Mouse (Mus musculus) hindbrain, embryonic 12.5 days (tissue): ENCODE results near the gene Fzd10. TPM values are rescaled to one million over a fixed set of nuclear protein-coding genes. Genes with fewer than 3 reads are reported as not detected.
A peak's percentile ranks its signal among the peaks of the same experiment; 100 is the strongest.

ENCODE experiments used
- ATAC-seq: fragments of 200-750 bp; cut with Nextera tagmentation; 2 replicates; pipeline ENCODE4 v1.8.0; 2017; ENCODE audit warnings: moderate TSS enrichment; ENCODE audit not compliant: low FRiP score
- H3K27ac ChIP-seq: fragments of 300-500 bp; sonication (generic); 2 replicates; pipeline ENCODE4 v1.5.1; 2016; ENCODE audit warnings: mild to moderate bottlenecking
- H3K27me3 ChIP-seq: fragments of 300-500 bp; sonication (generic); 2 replicates; pipeline ENCODE4 v1.6.1; 2016; ENCODE audit warnings: mild to moderate bottlenecking
- H3K36me3 ChIP-seq: fragments of 300-500 bp; sonication (generic); 2 replicates; pipeline ENCODE4 v1.6.1; 2016; ENCODE audit warnings: mild to moderate bottlenecking
- H3K4me1 ChIP-seq: fragments of 300-500 bp; sonication (generic); 2 replicates; pipeline ENCODE4 v1.6.1; 2016
- H3K4me2 ChIP-seq: fragments of 300-500 bp; sonication (generic); replicated peaks from 2 replicates; pipeline ENCODE4 v1.6.1; 2016; ENCODE audit warnings: mild to moderate bottlenecking
- H3K4me3 ChIP-seq: fragments of 300-500 bp; sonication (generic); 2 replicates; pipeline ENCODE4 v1.5.1; 2016; ENCODE audit warnings: mild to moderate bottlenecking
- H3K9ac ChIP-seq: fragments of 300-500 bp; sonication (generic); 2 replicates; pipeline ENCODE4 v1.6.1; 2016; ENCODE audit warnings: mild to moderate bottlenecking, moderate library complexity
- H3K9me3 ChIP-seq: fragments of 300-500 bp; sonication (generic); replicated peaks from 2 replicates; pipeline ENCODE4 v1.6.1; 2016; ENCODE audit warnings: mild to moderate bottlenecking
- WGBS: fragments of 180-500 bp; shearing (Covaris S2); methylation state at CpG from one replicate; pipeline ENCODE4 v1.1.7; 2016; 5-methylcytosine and 5-hydroxymethylcytosine counted together
- polyA plus RNA-seq: library from polyadenylated mRNA; unstranded; fragments of >200 nt; fragmentation: Nextera tagmentation; extraction: Ambion mirVana; gene quantifications from 2 replicates; pipeline ENCODE4 v1.2.1, GENCODE M21; 2016

Fzd10 gene
- 13.3 and 16.5 TPM in 2 replicates for polyA plus RNA-seq

DNA sequence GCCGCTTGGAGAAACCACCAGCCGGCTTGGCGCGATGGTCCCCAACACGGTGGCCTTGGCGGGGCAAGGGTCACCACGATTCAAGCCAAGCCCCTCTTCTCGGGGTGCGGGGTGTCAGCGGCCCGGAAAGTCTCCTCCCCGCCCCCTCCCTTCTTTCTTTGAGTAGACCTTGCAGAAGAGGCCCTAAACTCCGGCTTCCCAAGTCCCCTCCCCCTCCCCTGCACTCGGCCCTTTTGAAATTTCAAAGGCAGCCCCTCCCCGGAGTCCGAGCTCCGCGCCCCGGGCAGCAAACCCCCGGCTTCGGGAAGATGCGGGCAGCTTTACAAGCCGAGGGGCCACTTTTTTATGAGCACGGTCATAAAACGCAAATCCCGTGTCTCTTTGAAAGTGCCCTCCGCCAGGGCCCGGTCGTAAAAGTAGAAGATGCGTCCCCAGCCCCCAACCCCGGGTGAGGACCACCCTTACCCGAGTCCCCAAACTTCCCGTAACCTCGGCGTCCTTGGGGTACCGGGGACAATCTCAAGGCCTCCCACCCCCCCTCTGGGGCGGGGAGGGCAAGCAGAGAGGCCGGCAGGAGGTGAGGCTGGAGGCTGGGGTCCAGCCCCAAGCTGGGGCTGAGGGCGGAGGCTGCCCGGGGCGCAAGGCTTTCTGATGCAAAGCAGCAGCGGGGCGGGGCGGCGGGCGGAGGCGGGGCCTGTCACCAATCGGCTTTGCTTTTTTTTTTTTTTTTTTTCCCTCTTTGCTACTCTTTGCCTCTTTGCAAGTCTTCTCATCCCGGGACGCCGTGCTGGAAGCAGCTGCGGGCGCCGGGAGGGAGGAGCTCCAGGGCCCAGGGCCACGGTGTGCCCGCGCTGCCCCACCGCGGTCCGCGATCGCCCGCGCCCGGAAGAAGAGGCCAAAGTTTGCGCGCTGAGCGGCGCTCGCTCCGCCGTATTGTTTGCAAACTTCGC lies at the start of gene Fzd10:
Gene Fzd10, plus strand, starts transcription at position 773 of the 950 bp plus-strand sequence.
- Histone ChIP-seq H3K4me3 (peak within 1 kb of the TSS; percentile 79), H3K9me3 (no peaks in the 10 kb centered on the region), H3K27ac (peak within 1 kb of the TSS; percentile 90), H3K36me3 (no peaks in the 10 kb centered on the region), H3K27me3 (peaks cover 18% of the 10 kb centered on the region), H3K4me2 (peak within 1 kb of the TSS; percentile 92), H3K4me1 (peaks cover 74% of the 10 kb centered on the region), H3K9ac (peak within 1 kb of the TSS; percentile 80)
- peak; percentile 58 for ATAC-seq
- WGBS: under 1% methylated on average over 67 of the region's 73 CpGs

DNA sequence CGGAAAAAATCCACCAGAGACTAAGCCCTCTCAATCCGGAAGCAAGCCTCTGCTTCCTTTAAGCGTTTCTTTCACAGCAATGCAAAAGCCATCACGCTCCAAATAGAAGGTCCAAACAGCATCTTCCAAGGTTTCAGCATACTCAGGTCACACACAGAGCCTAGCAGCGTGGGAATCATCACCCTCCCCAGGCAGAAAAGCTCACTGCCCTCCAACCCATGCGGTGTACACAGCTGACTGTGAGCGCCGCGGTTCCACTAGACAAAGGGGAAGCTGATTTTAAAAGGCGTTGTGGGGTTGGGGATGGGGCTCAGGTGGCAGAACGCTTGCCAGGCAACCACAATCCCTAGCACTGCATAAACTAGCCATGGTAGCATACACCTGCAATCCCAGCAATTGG lies 49.2 kb upstream of the Fzd10 start:
- Histone ChIP-seq H3K27ac (peak overlapping the region; percentile 45; the same call in 1 of the 2 replicates), H3K4me2 (peak overlapping the region; percentile 52), H3K27me3 (peaks cover 11% of the 10 kb centered on the region), H3K4me3 (peak overlapping the region; percentile 20), H3K9me3 (no peaks in the 10 kb centered on the region), H3K4me1 (peaks cover 18% of the 10 kb centered on the region), H3K36me3 (no peaks in the 10 kb centered on the region), H3K9ac (peak overlapping the region; percentile 10; the same call in 1 of the 2 replicates)
- 2% methylated on average over 11 of the region's 11 CpGs for WGBS
- ATAC-seq: peak; percentile 73; the same call in 1 of the 2 replicates

DNA sequence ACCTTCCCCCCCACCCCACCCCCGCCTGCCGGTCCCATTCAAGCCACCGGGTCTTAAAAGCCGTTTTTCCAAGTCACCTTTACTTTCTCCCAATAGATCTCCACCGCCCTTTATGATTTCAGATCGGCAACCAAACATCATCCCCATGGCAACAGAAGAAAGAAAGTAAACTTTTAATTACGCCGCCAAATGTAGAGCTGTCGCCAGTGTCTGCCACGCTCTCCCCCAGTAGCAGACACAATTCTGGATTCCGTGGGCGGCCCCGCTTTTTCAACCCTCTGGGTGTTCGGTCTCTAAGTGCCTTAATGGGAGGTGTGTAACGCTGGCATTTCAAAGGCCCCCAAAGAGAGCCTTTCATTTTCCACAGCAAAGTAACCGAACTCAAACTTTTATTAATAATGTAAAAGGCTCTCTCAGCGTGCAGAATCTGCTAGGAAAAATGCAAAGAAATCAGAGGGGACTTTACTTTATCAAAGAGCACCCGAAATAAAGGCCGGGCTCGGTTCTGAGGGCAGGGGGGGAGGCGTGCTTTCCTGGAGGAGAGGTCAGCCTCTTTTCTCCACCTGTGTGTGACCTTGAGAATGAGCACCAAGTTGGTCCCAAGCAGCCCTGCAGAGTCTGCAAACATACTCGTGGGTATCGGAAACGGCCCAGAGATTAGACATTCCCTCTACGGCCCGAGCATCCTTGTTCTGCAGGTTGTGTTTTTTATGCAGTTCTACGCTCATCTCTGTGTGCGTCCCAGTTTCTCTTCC lies 48.3 kb upstream of the Fzd10 start:
- H3K27me3 ChIP-seq: peaks cover 11% of the 10 kb centered on the region
- no peaks in the 10 kb centered on the region for H3K9me3 ChIP-seq
- peak overlapping the region; percentile 52 for H3K4me2 ChIP-seq
- H3K4me3 ChIP-seq: peak overlapping the region; percentile 18; the same call in 1 of the 2 replicates
- no peaks in the 10 kb centered on the region for H3K36me3 ChIP-seq
- H3K27ac ChIP-seq: no peak overlapping the region
- 8% methylated on average over 28 of the region's 28 CpGs for WGBS
- H3K4me1 ChIP-seq: peaks cover 18% of the 10 kb centered on the region
- peak overlapping the region; percentile 27; the same call in 1 of the 2 replicates for H3K9ac ChIP-seq
- ATAC-seq: no peak

DNA sequence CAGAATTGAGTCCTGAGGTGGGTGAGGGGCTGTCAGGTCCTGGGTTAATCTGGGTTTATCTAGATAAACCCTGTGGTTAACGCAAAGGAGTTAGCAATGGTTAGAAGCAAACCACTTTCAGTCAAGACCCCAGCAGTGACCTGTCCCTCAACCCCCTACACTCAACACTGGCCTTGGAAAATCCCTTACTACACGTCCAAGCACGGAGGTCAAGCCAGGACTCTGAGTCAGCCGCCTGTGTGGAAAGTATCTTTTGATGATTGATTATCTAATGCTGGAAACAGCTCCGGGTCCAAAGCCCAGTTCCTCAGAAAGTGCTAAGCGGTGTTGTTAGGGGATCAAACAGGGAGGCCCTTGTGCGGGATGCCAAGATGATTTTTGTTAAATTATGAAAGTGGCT lies 42.5 kb upstream of the Fzd10 start:
- Histone ChIP-seq H3K4me2 (no peak overlapping the region), H3K4me3 (no peak overlapping the region), H3K27me3 (no peaks in the 10 kb centered on the region), H3K9ac (no peak overlapping the region), H3K27ac (no peak overlapping the region), H3K4me1 (no peaks in the 10 kb centered on the region), H3K9me3 (no peaks in the 10 kb centered on the region; the same call in 1 of the 2 replicates), H3K36me3 (no peaks in the 10 kb centered on the region)
- no peak for ATAC-seq
- 46% methylated on average over 7 of the region's 7 CpGs for WGBS

DNA sequence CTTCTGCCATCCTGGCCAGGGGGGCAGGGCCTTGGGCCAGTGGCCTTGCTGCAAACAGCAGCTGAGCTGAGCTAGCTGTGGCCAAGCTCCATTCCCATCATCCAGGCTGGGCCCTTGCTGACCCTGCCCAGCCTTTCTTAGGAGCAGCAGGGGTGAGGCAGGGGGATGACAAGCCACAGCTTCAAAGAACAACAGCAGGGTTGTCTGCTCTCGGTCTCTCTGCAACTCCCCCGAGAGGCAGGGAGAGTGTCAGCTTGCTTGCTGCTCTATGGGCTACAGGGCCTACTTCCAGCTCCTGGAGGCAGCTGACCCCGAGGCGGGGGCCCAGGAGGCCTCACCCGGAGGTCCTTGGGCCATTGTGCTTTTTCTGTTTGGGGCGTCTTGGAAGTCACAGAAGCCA lies 33.3 kb upstream of the Fzd10 start:
- 2% methylated on average over 6 of the region's 6 CpGs for WGBS
- H3K4me2 ChIP-seq: no peak overlapping the region
- peaks cover 9% of the 10 kb centered on the region; the same call in 1 of the 2 replicates for H3K4me1 ChIP-seq
- no peaks in the 10 kb centered on the region for H3K9me3 ChIP-seq
- H3K27ac ChIP-seq: no peak overlapping the region
- H3K27me3 ChIP-seq: no peaks in the 10 kb centered on the region
- H3K36me3 ChIP-seq: no peaks in the 10 kb centered on the region
- H3K4me3 ChIP-seq: no peak overlapping the region
- no peak overlapping the region for H3K9ac ChIP-seq
- ATAC-seq: no peak

DNA sequence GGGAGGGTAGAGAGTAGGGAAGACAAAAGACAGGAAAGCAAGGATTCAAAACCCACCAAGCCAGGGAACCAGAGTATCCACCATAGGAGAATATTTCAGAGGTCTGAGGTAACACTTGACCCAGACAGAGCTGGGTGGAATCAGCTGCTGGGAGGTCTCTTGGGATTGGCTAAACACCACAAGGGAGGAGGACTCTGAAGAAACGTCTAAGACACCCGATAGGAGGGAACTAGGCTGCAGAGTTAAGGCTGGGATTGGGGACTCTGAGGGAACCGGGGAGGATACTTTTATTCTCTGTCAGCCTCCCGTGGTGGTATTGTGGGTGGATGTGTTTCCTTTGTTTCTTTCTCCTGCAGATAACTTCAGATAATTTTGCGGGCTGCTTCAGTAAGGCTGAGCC lies 31.7 kb upstream of the Fzd10 start:
- H3K27ac ChIP-seq: no peak overlapping the region
- H3K36me3 ChIP-seq: no peaks in the 10 kb centered on the region
- 22% methylated on average over 5 of the region's 5 CpGs for WGBS
- no peak overlapping the region for H3K4me2 ChIP-seq
- H3K9me3 ChIP-seq: no peaks in the 10 kb centered on the region
- H3K27me3 ChIP-seq: no peaks in the 10 kb centered on the region
- no peak overlapping the region for H3K9ac ChIP-seq
- peaks cover 9% of the 10 kb centered on the region; the same call in 1 of the 2 replicates for H3K4me1 ChIP-seq
- ATAC-seq: no peak
- H3K4me3 ChIP-seq: no peak overlapping the region

DNA sequence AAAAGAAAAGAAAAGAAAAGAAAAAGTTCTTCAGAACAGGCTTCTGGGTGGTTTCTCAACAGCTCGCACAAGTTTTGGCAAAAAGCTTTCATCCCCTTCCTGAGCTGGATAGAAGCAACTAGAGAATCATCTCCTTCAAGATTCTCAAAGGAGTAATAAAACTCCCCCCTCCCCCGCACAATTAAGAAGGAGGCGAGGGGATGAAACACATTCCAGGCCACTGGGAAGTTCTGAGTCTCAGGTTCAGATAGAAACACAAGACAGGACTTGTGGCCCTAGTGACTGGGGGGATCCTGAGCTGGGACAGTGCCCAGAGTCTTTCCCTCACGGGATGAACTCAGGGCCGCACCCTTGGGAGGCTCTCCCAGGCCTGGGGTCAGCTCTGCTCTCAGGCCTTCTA lies 30.6 kb upstream of the Fzd10 start:
- Histone ChIP-seq H3K4me2 (no peak overlapping the region), H3K9ac (no peak overlapping the region), H3K4me3 (no peak overlapping the region), H3K27ac (no peak overlapping the region), H3K36me3 (no peaks in the 10 kb centered on the region), H3K9me3 (no peaks in the 10 kb centered on the region), H3K27me3 (no peaks in the 10 kb centered on the region), H3K4me1 (peaks cover 9% of the 10 kb centered on the region; the same call in 1 of the 2 replicates)
- no peak for ATAC-seq
- WGBS: 59% methylated on average over 5 of the region's 5 CpGs

DNA sequence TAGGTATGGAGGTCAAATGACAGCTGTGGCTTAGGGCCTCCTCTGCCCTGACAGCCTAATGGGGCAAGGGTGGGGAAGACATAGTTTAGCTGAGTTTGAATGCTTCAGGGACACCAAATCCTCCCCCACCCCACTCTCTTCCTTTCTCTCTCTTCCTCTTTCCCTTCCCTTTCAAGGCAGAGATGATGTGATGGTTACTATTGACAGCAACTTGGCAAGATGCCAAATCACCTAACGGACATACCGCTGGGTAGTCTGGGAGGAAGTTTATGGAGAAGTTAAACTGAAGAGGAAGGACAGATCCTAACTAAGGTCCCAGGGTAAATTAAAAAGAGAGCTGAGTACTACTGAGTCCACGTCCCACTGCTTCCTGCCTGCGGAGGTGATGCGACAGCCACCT lies 29.8 kb upstream of the Fzd10 start:
- no peaks in the 10 kb centered on the region for H3K9me3 ChIP-seq
- no peak overlapping the region for H3K4me2 ChIP-seq
- no peaks in the 10 kb centered on the region for H3K27me3 ChIP-seq
- H3K9ac ChIP-seq: no peak overlapping the region
- 79% methylated on average over 5 of the region's 5 CpGs for WGBS
- peaks cover 9% of the 10 kb centered on the region; the same call in 1 of the 2 replicates for H3K4me1 ChIP-seq
- no peaks in the 10 kb centered on the region for H3K36me3 ChIP-seq
- ATAC-seq: no peak
- H3K27ac ChIP-seq: no peak overlapping the region
- no peak overlapping the region for H3K4me3 ChIP-seq

DNA sequence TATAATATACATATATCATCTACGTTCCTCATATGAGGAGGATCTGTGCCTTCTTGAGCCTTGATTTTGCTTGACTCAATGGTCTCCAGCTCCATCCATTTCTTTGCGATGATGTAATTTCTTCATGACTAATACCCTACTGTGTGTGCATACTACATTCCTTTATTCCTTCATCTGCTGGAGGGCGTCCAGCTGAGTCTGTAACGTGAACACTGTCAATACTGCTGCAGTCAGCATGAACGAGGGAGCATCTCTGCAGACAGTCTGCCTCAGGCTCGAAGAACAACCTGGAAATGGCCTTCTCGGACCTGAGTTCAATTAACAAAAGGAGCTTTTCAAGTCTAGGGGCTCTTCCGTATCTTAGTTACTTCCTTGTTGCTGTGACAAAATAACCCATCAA lies 28.9 kb upstream of the Fzd10 start:
- Histone ChIP-seq H3K4me1 (peaks cover 9% of the 10 kb centered on the region; the same call in 1 of the 2 replicates), H3K9me3 (no peaks in the 10 kb centered on the region), H3K4me2 (no peak overlapping the region), H3K4me3 (no peak overlapping the region), H3K27me3 (no peaks in the 10 kb centered on the region), H3K27ac (no peak overlapping the region), H3K9ac (no peak overlapping the region), H3K36me3 (no peaks in the 10 kb centered on the region)
- 66% methylated on average over 8 of the region's 8 CpGs for WGBS
- ATAC-seq: no peak

DNA sequence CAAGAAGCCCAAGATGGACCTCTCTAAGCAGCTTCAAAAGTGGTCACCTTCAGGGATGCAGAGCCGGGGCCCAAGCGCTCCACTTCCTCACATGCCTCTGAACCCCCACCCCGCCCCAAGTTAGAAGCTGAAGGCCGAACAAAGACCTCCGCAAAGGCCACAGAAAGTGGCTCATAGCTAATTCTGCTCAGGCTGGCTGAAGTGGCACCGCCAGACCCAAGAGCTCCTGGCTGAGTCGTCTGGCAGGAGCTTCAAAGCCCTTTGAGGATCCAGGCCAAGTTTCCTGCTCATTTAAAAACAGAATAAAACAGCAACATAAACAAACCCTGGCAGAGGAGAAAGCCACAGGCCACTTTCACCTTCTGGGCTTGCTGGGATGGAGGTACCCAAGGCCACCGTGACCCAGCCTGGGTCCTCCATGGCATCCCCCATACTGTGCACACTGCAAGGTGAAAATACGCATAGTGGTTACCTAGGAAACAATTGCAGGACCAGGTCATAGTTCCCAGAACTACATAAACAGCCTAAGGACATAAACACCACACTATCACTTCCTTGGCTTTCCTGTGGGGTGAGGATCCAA lies 24.6 kb upstream of the Fzd10 start:
- H3K4me1 ChIP-seq: peaks cover 8% of the 10 kb centered on the region; the same call in 1 of the 2 replicates
- no peak overlapping the region for H3K4me3 ChIP-seq
- 0 out of 2 replicates have a peak, but pooled peaks cover 4% of the 10 kb centered on the region for H3K27me3 ChIP-seq
- WGBS: 64% methylated on average over 9 of the region's 9 CpGs
- no peaks in the 10 kb centered on the region for H3K36me3 ChIP-seq
- H3K9me3 ChIP-seq: no peaks in the 10 kb centered on the region
- H3K9ac ChIP-seq: no peak overlapping the region
- no peak overlapping the region for H3K4me2 ChIP-seq
- H3K27ac ChIP-seq: no peak overlapping the region
- ATAC-seq: no peak

DNA sequence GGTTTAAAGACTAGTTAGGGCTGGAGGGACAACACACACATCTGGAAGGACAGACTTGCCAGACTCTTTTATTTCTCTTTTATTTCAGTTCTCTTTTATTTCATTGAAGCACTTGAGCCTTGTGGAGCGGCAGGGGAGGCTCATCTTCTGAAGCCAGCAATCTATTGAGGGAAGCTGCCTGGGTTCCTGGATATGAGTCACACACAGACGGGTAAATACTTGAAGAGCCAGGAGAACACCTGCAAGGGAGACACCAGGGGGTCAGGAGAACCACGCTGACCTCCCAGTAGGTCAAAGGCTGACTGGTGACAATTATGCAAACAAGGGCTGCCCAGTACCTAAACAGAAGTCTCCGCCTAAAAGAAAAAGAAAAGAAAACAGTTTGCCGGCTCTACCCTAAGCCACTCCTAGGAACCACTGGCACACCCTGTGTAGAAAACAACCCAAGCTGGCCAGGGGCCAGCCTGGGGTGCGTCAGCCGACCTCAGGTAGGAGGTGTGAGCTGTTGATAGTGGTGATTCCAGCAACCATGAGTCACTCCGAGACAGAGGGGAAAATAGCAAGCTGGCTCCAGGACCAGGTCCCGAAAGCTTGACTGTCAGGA lies 21.5 kb upstream of the Fzd10 start:
- no peaks in the 10 kb centered on the region; the same call in 1 of the 2 replicates for H3K36me3 ChIP-seq
- H3K4me2 ChIP-seq: no peak overlapping the region
- no peaks in the 10 kb centered on the region for H3K9me3 ChIP-seq
- peaks cover 18% of the 10 kb centered on the region for H3K4me1 ChIP-seq
- no peak overlapping the region for H3K27ac ChIP-seq
- WGBS: 28% methylated on average over 9 of the region's 9 CpGs
- no peak overlapping the region for H3K9ac ChIP-seq
- no peak for ATAC-seq
- H3K27me3 ChIP-seq: 0 out of 2 replicates have a peak, but pooled peaks cover 4% of the 10 kb centered on the region
- no peak overlapping the region for H3K4me3 ChIP-seq
